Mouse (Mus musculus) kidney, embryonic 14.5 days (tissue): Measurements from ENCODE around the gene Mmgt2. TPM values are rescaled to one million over a fixed set of nuclear protein-coding genes. Genes with fewer than 3 reads are reported as not detected.
A peak's percentile ranks its signal among the peaks of the same experiment; 100 is the strongest.

Source experiments
- ATAC-seq: fragments of 200-750 bp; cut with Nextera tagmentation; 2 replicates; pipeline ENCODE4 v1.8.0; 2017; ENCODE audit warnings: moderate number of reproducible peaks, mild to moderate bottlenecking, moderate TSS enrichment, moderate library complexity; ENCODE audit not compliant: low FRiP score, low TSS enrichment
- H3K27ac ChIP-seq: fragments of 300-500 bp; sonication (generic); 2 replicates; pipeline ENCODE4 v1.5.1; 2014; ENCODE audit warnings: low read depth, mild to moderate bottlenecking, low read length, moderate library complexity, mixed read lengths
- H3K27me3 ChIP-seq: fragments of 300-500 bp; sonication (generic); 2 replicates; pipeline ENCODE4 v1.6.1; 2014; ENCODE audit warnings: mild to moderate bottlenecking, low read length; ENCODE audit not compliant: control insufficient read depth, insufficient read depth
- H3K36me3 ChIP-seq: fragments of 300-500 bp; sonication (generic); 2 replicates; pipeline ENCODE4 v1.6.1; 2014; ENCODE audit warnings: low read length, mixed read lengths; ENCODE audit not compliant: control insufficient read depth, insufficient read depth
- H3K4me1 ChIP-seq: fragments of 300-500 bp; sonication (generic); 2 replicates; pipeline ENCODE4 v1.6.1; 2014; ENCODE audit warnings: low read length, mixed read lengths; ENCODE audit not compliant: control insufficient read depth, insufficient read depth
- H3K4me2 ChIP-seq: fragments of 300-500 bp; sonication (generic); replicated peaks from 2 replicates; pipeline ENCODE4 v1.6.1; 2014; ENCODE audit warnings: low read depth, mild to moderate bottlenecking, low read length
- H3K4me3 ChIP-seq: fragments of 300-500 bp; sonication (generic); 2 replicates; pipeline ENCODE4 v1.5.1; 2014; ENCODE audit warnings: mild to moderate bottlenecking, low read length
- H3K9ac ChIP-seq: fragments of 300-500 bp; sonication (generic); 2 replicates; pipeline ENCODE4 v1.6.1; 2014; ENCODE audit warnings: low read depth, mild to moderate bottlenecking, low read length, moderate library complexity
- H3K9me3 ChIP-seq: fragments of 300-500 bp; sonication (generic); 2 replicates; pipeline ENCODE4 v1.6.1; 2016; ENCODE audit warnings: low read length; ENCODE audit not compliant: control insufficient read depth
- WGBS: fragments of 180-500 bp; shearing (Covaris S2); extraction: QIAGEN DNeasy Blood & Tissue Kit; methylation state at CpG from one replicate; pipeline ENCODE4 v1.1.7; 2014; 5-methylcytosine and 5-hydroxymethylcytosine counted together
- polyA plus RNA-seq: library from polyadenylated mRNA; unstranded; fragments of >200 nt; fragmentation: Nextera tagmentation; extraction: Ambion mirVana; gene quantifications from 2 replicates; pipeline ENCODE4 v1.2.1, GENCODE M21; 2014

Mmgt2 gene
- polyA plus RNA-seq, 1 experiment from 2014 or later = 63.8 TPM

DNA sequence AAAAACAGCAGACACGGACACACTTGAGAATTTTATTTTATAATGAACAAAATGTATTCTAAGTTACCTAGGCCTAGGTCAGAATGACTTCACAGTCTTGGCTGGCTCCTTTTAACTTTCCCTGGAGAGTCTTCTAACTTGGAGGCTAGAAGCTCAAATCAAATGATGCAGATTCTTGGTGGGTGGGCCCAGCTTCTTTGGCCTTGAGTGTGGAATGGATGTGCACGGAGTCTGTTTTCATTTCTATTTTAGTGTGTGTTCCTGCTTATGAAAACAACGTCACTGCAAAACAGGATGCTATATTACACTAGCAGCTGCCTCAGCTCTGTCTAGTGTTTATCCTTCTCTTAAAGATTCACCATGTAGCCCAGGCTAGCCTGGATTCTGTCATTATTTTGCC is 13.1 kb upstream of the Mmgt2 start:
- Histone ChIP-seq H3K27me3 (no peaks in the 10 kb centered on the region), H3K27ac (peak overlapping the region; percentile 37; the same call in 1 of the 2 replicates), H3K9ac (no peak overlapping the region), H3K9me3 (no peaks in the 10 kb centered on the region), H3K36me3 (0 out of 2 replicates have a peak, but pooled peaks cover 3% of the 10 kb centered on the region), H3K4me3 (no peak overlapping the region), H3K4me2 (no peak overlapping the region), H3K4me1 (peaks cover 31% of the 10 kb centered on the region)
- no peak for ATAC-seq
- 56% methylated on average over 3 of the region's 3 CpGs for WGBS

DNA sequence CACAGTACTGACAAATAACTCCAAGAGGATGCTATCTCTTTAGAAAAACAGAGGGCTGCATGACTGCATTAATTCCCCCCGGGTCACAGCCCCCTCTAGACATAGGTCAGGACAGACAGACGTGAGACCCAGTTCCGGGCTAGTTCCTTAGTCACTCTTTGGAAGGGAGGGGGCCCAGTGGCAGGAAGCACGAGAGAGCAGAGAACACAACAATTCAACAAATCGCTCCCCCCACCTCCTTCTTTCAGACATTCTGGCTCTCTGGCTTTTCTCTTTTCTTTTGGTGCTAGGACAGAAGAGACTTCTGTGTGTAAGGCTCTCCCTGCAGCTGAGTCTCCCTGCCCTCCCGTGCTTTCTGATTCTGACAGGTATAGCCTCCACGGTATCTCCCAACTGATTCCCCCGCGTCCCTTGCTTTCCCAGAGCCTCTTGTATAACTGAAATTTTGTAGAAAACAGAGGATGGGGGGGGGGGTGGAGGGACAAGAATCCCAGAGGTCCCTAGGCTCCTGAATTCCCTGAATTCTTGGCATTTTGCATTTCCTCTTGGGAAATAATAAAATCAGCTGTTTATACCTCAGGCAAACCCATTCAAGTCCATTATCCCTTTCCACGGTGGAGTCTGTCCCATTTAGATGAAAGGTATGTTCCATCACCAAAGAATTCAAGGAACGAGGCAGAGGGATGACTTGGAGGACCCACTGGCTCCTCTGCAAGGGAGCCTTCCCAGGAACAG is 12.2 kb upstream of the Mmgt2 start:
- Histone ChIP-seq H3K36me3 (0 out of 2 replicates have a peak, but pooled peaks cover 3% of the 10 kb centered on the region), H3K4me1 (peaks cover 23% of the 10 kb centered on the region), H3K27me3 (no peaks in the 10 kb centered on the region), H3K4me2 (no peak overlapping the region), H3K9me3 (no peaks in the 10 kb centered on the region), H3K4me3 (no peak overlapping the region), H3K27ac (peak overlapping the region; percentile 37; the same call in 1 of the 2 replicates), H3K9ac (no peak overlapping the region)
- no peak for ATAC-seq
- WGBS = 64% methylated on average over 11 of the region's 11 CpGs

DNA sequence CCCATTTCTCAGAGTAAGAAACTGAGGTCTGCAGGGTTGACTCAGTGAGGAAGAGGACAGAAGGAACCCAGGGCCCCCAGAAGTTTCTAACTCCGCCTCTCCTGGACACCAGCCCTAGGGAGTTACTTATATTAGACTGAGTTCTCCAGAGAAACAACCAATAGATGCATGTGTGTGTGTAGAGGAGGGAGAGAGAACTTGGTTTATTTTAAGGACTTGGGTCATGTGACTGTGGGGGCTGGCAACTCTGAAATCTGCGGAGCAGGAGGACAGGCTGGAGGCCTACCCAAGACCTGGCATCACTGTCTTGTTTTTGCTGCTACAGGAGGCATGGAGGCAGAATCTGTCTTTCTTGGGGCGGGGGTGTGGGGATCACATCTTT is 11.6 kb upstream of the Mmgt2 start:
- 82% methylated on average over 3 of the region's 3 CpGs for WGBS
- H3K4me3 ChIP-seq = no peak overlapping the region
- no peaks in the 10 kb centered on the region for H3K9me3 ChIP-seq
- H3K27ac ChIP-seq = no peak overlapping the region
- ATAC-seq = no peak; the same call in 1 of the 2 replicates
- H3K9ac ChIP-seq = no peak overlapping the region
- peaks cover 25% of the 10 kb centered on the region for H3K4me1 ChIP-seq
- H3K36me3 ChIP-seq = 0 out of 2 replicates have a peak, but pooled peaks cover 3% of the 10 kb centered on the region
- H3K27me3 ChIP-seq = no peaks in the 10 kb centered on the region
- no peak overlapping the region for H3K4me2 ChIP-seq

DNA sequence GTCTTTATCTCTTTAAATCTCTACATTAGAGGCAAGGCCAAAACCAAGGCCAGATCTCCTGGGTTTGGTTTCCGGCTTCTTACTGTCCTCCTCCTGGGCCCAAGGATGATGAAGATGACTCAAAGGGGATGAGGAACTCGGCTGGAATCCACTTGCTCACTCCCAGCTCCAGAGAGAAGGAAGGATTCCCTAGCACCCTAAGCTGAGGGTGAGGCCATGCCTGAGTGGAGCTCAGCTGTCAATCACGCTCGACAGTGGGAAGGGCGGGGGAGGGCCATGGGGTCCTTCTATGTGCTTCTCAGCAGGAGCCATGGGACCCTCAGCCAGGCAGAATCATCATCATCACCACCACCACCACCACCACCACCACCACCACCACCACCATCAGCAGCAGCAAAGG is 11.1 kb upstream of the Mmgt2 start:
- Histone ChIP-seq H3K27me3 (no peaks in the 10 kb centered on the region), H3K4me3 (no peak overlapping the region), H3K4me2 (no peak overlapping the region), H3K9me3 (no peaks in the 10 kb centered on the region), H3K9ac (no peak overlapping the region), H3K27ac (no peak overlapping the region), H3K36me3 (0 out of 2 replicates have a peak, but pooled peaks cover 3% of the 10 kb centered on the region), H3K4me1 (peaks cover 29% of the 10 kb centered on the region)
- no peak for ATAC-seq
- WGBS = 72% methylated on average over 5 of the region's 5 CpGs

DNA sequence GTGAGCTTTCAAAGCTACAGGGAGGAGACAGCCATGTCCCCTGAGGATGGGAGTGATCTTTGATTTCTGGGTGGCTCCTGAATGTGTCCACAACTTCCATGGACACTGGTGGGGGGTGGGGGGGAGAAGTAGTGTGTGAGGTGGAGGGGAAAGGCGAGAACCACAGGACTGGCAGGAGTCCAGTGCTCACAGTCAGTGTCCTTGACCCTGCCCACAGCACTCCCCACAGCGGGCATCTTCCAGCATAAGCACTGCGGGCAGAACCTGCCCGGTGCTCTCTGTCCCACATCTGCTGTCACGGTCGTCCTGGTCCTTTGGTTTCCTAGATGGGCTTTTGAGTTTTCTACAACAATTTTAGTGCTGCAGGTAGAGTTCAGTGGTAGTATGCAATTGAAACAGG is 10.7 kb upstream of the Mmgt2 start:
- Histone ChIP-seq H3K36me3 (0 out of 2 replicates have a peak, but pooled peaks cover 2% of the 10 kb centered on the region), H3K4me2 (no peak overlapping the region), H3K9me3 (no peaks in the 10 kb centered on the region), H3K27me3 (no peaks in the 10 kb centered on the region), H3K4me1 (peaks cover 34% of the 10 kb centered on the region), H3K9ac (no peak overlapping the region), H3K4me3 (no peak overlapping the region), H3K27ac (no peak overlapping the region)
- no peak for ATAC-seq
- WGBS = 90% methylated on average over 6 of the region's 6 CpGs

DNA sequence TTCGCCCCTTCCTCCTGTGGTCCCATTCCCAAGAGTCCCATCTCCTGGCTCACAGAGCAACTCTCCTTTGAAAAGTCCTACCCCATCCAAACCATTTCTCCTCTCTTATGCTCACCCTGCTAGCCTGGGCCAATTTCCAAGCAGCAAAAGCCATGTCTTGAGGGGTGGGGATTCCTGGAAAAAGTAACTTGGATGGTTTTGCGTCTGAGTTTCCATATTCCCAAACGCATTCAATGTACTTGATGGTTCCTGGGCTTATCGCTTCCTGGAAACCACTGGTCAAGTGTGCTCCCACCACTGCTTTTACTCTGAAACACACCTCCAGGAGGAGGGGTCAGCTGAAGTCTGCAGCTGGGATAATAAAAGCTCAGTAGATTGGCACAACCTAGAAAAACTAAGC is 10.1 kb upstream of the Mmgt2 start:
- Histone ChIP-seq H3K27ac (no peak overlapping the region), H3K4me3 (no peak overlapping the region), H3K9ac (no peak overlapping the region), H3K4me2 (no peak overlapping the region), H3K9me3 (no peaks in the 10 kb centered on the region), H3K36me3 (no peaks in the 10 kb centered on the region), H3K4me1 (peaks cover 39% of the 10 kb centered on the region), H3K27me3 (no peaks in the 10 kb centered on the region)
- ATAC-seq = no peak
- 92% methylated on average over 4 of the region's 4 CpGs for WGBS

DNA sequence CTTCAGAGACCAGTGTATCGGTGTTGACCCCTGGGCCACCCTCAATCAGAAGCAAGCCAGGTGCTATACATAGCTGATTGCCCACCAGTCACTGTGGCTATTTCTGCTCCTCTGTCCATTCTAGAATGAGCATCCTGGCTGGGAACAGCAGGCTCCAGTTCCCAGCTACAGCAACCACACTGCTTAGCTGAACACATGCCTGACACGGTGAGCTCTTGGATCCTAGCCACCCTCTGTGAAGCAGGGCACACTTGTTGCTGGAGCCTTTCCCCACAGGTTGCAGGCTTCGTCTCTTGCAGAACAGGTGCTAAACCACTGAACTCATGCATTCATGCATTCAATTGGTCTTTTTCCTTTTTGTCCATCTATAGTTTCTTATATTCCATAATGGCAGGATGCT is 8.1 kb upstream of the Mmgt2 start:
- peaks cover 5% of the 10 kb centered on the region; the same call in 1 of the 2 replicates for H3K36me3 ChIP-seq
- no peak overlapping the region for H3K4me2 ChIP-seq
- H3K9ac ChIP-seq = no peak overlapping the region
- H3K27me3 ChIP-seq = no peaks in the 10 kb centered on the region
- peaks cover 50% of the 10 kb centered on the region for H3K4me1 ChIP-seq
- H3K27ac ChIP-seq = no peak overlapping the region
- H3K9me3 ChIP-seq = no peaks in the 10 kb centered on the region
- no peak for ATAC-seq
- H3K4me3 ChIP-seq = no peak overlapping the region
- 81% methylated on average over 3 of the region's 3 CpGs for WGBS

DNA sequence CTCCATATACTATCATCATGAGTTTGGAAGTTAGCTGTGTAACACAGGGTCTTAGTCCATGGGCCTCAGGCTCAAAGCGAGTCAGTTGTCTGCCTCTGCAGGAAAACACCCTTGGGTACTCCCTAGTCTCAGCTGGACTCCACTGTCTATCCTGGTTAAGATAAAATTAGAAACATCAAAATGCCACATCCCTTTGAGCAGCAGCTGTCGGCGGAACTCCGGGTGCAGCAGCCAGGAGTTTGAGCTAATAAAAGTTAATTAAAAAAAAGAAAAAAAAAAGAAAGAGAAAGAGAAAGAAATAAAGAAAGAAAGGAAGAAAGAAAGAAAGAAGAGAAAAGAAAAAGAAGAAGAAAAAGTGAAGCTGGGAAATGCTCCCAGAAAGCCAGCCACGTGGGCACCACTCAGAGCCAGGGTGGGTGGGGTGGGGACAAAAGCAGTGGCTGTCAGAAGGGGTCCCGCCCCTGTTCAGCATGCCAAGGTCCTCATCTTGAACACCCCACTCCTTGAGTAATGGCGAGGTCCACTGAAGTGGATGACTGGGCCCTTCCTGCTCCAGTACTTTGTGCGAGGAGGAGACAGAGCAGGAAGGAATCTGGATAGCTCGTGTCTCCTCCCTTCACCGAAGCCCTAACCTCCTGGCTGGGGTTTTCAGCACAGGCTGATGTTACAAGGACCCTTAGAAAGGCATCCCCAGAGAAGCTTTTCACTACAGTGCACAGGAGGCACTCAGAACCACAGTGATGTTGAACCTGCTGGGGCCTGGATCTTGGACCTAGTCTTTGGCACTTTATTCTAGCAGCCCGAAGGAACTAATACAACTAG is 6.2 kb upstream of the Mmgt2 start:
- Histone ChIP-seq H3K27ac (peak overlapping the region; percentile 17; the same call in 1 of the 2 replicates), H3K4me1 (peaks cover 50% of the 10 kb centered on the region), H3K4me2 (no peak overlapping the region), H3K9ac (0 out of 2 replicates have a peak overlapping the region, but pooled peaks have one; percentile 18), H3K36me3 (peaks cover 5% of the 10 kb centered on the region; the same call in 1 of the 2 replicates), H3K4me3 (no peak overlapping the region), H3K27me3 (no peaks in the 10 kb centered on the region), H3K9me3 (no peaks in the 10 kb centered on the region)
- WGBS = 52% methylated on average over 11 of the region's 11 CpGs
- no peak for ATAC-seq
